Mouse (Mus musculus) liver, embryonic 14.5 days (tissue): ENCODE measurements around the gene Ehbp1l1.
A peak's percentile ranks its signal among the peaks of the same experiment; 100 is the strongest.

ENCODE experiments used
- CTCF ChIP-seq: IDR thresholded peaks from 2 replicates; pipeline ENCODE4 v1.5.1; 2016; ENCODE audit warnings: antibody characterized with exemption, low read depth, control low read depth
- EP300 ChIP-seq: IDR thresholded peaks from 2 replicates; pipeline ENCODE4 v1.6.1; 2016; ENCODE audit warnings: antibody characterized with exemption, low read depth

- TF ChIP-seq CTCF (no peak), EP300 (peak; percentile 10; the same call in 1 of the 2 replicates)
Measured at GRCm38 (mm10) chr19:5731264-5731978, 5.3 kb upstream of the Ehbp1l1 start.
